Mouse (Mus musculus) layer of hippocampus, adult 2 months (tissue): Measurements from ENCODE around the gene Adam17. TPM values are rescaled to one million over a fixed set of nuclear protein-coding genes. Genes with fewer than 3 reads are reported as not detected.

Experiments used
- DNase-seq, 2 experiments: peaks; one replicate each; pipeline ENCODE4 v3.0.0; 2022; ENCODE audit warnings: low spot score in 2 of 2
- H3K27ac ChIP-seq: fragments of 200-600 bp; 2 replicates; pipeline ENCODE4 v1.8.1; 2022
- H3K4me3 ChIP-seq: fragments of 200-600 bp; 2 replicates; pipeline ENCODE4 v1.8.1; 2022; ENCODE audit warnings: mild to moderate bottlenecking
- CTCF ChIP-seq: fragments of 200-600 bp; conservative IDR thresholded peaks from 2 replicates; pipeline ENCODE4 v1.8.1; 2022; ENCODE audit warnings: antibody characterized with exemption, mild to moderate bottlenecking, moderate library complexity
- total RNA-seq, 2 experiments: library from RNA; stranded (reverse); gene quantifications; 2 replicates each; pipeline ENCODE4 v1.2.3; 2021

Adam17 gene
- total RNA-seq, 2 experiments from 2014 or later = 16.9 to 17.0 TPM

DNA sequence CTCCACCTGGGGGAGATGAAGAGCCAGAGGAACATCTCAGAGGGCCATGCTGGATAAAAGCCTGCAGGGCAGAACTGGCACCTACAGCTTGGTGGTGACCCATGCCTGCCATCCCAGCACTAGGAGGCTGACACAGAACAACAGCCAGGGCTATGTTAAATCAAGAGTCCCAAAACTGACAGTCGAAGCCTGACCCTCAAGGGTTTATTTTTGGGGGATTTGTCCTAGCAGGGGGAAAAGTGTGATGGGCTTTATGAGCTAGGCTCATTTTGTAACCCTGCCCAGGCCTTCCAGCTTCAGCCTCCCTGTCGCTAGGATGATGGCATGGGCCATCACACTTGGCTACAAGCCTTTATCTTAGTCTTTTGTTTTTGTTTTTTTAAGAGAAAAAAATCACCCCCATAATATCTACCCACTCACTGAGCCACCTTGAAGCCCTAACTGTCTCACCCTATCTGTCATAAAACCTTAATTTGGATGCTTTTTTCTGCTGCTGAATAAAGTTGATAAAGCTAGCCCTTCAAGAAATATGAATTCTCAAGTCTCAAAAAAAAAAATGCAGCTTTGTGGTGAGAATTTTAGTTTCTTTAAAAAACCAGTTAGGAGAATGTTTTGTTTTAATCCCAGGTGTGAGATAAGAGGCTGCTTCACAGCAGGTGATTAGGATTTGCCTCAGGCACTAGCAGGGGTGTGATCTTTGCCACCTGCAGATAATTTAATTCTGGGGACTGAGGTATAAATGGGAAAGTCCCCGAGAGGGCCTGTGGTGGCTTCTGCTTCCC, 2.1 kb upstream of the Adam17 start:
- no peak for DNase-seq
- H3K27ac ChIP-seq = no peak overlapping the region
- TF ChIP-seq CTCF = no peak; the same call in 1 of the 2 replicates
- no peak overlapping the region for H3K4me3 ChIP-seq

DNA sequence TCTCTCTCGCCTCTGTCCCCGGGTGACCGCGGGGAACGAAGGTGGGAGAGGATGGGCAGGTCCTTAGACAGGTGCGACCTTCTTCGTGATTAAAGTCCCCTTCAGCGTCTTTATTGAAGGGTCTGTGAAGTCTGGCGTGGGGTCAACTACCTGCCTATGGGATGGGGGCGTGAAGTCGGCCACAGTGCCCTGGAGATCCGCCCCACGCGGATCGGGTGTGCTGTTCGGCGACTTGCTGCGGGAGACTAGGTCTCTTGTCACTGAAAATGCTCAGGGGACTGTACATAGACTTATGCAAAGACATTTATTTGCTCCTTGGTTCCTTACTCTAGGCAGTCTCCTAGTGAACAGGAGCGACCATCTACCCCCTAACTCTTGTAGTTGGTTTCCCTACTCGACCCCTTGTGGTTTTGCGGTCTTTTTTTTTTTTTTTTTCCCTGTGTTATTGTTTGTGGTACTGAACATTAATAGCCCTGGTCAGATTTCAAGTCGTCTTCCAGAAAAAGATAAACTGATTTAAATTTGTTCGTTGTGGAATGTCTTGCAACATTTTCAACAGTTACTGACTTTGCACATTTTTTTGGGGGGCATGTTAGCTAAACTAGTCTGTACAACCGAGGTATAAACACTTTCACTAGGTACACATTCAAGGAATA, 516 bp upstream of the Adam17 start:
- no peak for DNase-seq
- Histone ChIP-seq H3K4me3 (peak overlapping the region; percentile 85), H3K27ac (peak overlapping the region; percentile 97)
- TF ChIP-seq CTCF = no peak

DNA sequence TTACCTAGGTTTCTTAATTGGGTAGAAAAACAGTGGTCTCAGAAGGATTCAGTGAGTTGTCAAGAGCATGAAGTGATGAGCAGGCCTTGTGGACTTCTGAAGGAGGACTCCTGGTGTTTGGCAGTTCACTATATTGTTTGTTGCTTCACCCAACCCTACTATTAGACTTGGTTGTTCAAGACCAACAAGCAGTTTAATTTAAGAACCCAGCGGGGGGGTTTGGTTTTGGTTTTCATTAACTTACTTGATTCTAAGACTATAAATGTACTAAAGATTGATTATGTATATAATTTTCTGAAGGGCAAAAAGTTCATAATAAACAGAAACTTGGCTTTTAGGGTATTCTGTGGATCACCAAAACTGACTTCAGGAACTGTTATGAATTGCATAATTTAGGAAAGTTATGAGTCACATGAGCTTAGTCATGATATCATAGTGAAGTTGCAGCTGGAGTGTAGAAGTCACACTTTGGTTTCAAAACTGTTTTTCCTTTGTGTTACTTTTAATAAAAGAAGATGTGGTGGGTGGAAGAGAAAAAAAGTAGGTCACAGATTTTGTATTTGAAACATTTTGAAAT, 3.3 kb downstream of the Adam17 start:
- H3K27ac ChIP-seq = no peak overlapping the region
- TF ChIP-seq CTCF = no peak
- DNase-seq = no peak
- H3K4me3 ChIP-seq = no peak overlapping the region

DNA sequence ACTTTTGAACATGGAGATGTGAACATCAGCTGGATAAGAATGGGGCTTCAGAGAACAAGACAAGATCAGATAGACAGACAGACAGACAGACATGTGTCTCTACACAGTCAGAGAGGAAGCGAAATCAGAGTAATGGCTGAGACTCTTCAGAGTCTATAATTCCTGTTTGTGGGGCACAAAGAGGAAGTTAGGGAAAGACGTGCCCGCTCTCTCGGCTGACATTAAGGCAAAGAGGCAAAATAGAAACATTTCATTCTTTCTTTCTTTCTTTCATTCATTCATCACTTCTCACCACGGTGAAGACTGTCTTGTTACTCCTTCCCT, 4.4 kb downstream of the Adam17 start:
- H3K27ac ChIP-seq = no peak overlapping the region; the same call in 1 of the 2 replicates

DNA sequence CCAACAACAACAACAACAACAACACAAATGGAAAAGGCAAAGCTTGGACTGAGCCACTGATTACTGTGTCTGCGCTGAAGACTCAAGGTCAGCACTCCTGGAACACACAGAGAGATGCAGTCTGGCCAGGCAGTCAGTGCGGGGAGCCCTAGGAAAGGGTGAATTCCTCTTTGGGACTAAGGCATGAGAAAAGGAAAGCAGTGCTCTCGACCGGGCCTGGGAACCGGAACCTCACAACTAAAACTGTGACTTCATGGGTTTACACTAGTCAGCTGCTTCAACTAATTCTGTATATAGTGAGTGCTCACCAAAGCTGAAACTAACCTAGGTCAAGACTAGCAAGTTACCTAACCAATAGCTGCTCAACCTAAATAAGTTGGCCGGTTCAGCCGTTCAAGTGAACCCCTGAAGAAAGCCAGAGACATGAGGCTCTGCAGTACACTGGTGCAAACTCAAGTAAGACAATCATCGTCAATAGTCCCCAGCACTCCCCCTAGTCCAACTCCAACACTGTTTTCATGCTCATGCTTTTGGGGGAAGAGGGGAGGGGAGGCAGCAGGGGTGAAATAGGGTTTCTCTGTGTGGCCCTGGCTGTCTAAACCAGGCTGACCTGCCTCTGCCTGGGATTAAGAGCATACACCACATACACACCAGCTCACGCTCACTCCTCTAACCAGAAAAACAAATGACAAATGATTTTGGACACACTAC, 4.9 kb downstream of the Adam17 start:
- Histone ChIP-seq H3K27ac (peak overlapping the region; percentile 56; the same call in 1 of the 2 replicates), H3K4me3 (no peak overlapping the region)
- DNase-seq = no peak
- TF ChIP-seq CTCF = no peak

More for the DNA sequence above, 4.4 kb downstream of the Adam17 start:
- H3K4me3 ChIP-seq = no peak overlapping the region
- no peak for TF ChIP-seq CTCF
- DNase-seq = no peak

DNA sequence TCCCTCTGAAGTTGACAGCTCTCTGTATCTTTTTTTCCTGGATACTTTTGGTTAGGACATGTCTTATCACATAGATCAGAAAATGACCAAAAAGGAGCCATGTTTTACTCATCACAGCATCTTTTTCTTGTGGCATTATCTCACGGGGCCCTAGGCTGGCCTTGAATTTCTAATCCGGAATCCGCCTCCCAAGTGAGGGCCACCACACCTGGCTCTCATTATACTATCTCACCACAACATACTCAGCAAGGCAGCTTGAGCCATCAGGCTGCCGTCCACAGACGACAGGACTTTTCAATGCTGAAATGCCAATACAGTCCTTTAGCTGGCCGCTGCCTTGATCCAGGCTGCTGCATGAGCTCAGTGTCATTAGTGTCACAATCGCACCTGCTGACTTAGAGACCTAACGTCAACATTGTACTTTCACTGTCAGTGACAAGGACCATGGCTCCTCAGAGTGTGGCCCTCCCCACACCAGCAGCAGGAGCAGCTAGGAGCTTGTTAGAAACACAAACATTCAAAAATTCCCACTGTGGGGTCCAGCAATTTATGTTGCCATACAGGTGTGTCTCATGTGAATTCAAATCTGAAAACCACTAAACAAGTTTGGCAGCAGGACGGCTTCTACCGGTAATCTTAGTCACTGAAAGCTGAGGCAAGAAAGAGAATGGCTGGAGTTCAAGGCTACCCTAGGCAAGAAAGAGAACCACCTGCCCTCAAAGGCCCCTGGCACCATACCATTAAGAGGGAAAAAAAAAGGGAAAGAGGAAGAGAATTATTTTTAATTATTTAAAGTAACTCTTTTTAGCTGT, 8.6 kb downstream of the Adam17 start:
- Histone ChIP-seq H3K4me3 (no peak overlapping the region), H3K27ac (no peak overlapping the region)
- DNase-seq = no peak
- no peak for TF ChIP-seq CTCF

DNA sequence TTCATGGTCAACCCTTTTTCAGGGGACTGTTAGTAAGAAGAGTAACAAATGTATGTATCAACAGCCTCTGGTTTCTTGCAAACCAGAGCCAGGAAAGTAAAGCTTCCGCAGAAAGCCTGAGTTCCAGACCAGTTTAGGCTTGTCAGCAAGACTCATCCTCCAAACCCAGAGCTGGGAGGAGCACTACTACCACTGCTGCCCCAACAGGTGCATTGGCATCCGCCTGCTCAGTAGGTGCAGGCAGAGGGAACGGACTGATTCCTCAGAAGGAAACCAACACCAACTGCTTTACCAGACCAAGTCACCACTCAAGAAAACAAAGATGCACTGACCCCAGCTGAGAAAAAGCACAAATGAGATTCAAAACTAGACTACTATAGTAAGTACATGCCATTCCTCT, 10.2 kb downstream of the Adam17 start:
- no peak for DNase-seq
- H3K27ac ChIP-seq = no peak overlapping the region
- TF ChIP-seq CTCF = no peak
- H3K4me3 ChIP-seq = no peak overlapping the region

DNA sequence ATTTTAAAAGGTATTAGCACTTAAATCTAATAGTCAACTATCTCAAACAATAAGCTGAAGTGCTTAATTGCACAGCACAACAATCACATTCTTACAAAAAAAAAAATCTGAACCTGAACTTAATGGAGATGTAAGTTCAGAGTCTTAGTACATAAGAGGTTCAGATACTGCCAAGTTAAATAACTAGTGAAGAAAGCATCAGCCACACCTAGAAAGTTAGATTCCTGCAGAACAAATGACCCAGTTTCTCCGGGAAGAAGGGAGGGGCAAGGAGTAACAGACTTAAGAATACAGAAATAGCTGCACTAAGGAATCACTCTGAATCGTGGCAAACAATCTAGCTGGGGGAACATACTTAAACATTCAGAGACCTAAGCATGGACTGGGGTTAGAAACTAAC, 10.7 kb downstream of the Adam17 start:
- Histone ChIP-seq H3K27ac (no peak overlapping the region), H3K4me3 (no peak overlapping the region)
- DNase-seq = no peak
- no peak for TF ChIP-seq CTCF

DNA sequence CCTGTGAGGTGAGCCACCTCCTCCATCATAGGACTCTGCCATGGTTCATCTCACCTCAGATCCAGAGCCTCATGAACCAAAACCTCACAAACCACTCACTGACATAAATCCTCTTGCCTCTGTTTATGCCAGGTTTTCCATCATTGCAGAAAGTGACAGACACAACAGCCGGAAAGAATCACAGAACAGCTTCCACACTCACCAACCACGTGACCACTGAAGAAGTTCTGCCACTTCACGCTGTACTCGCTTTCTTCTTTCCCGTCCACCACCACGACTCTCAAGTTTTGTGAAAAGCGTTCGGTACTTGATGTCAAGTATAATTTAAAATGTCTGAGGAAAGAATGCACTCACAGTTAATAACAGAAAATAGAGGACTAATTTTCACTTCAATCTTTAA, 19.8 kb downstream of the Adam17 start:
- no peak overlapping the region for H3K4me3 ChIP-seq
- TF ChIP-seq CTCF = no peak
- no peak overlapping the region for H3K27ac ChIP-seq
- no peak for DNase-seq

DNA sequence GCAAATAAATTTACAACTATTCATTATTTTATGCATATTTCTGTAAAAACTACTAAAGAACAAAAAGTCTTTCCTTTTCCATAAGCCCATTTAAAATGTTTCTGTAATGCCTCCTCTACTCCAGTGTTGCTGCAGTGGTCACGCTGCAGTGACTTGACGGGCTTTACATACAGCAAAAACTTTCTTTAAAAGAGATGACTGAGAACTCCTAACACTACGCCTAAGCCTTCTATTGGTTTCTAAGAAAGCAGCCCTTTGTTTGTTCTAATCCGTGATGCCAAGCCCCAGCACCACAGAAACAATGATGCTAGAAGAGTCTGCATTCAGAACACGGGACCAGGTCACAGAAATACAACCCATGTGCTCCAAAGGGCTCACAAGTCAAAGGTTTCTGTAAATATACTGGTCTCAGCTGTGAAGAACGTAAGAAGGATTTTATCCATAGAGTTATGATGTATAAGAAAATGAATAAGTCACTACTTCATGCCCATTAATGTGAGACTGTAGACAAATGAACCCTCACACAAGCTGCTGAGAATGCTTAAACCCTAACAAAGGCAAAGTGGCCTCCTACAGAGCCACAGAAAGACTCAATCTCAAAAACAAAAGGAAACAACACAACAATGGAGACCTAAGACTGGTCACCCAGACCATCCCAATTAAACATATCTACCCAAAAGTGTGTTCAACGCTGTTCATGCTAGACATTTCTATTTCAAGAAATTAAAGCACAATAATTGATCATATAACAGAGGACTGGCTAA, 23.1 kb downstream of the Adam17 start:
- DNase-seq = no peak
- no peak for TF ChIP-seq CTCF
- no peak overlapping the region for H3K27ac ChIP-seq
- no peak overlapping the region for H3K4me3 ChIP-seq

DNA sequence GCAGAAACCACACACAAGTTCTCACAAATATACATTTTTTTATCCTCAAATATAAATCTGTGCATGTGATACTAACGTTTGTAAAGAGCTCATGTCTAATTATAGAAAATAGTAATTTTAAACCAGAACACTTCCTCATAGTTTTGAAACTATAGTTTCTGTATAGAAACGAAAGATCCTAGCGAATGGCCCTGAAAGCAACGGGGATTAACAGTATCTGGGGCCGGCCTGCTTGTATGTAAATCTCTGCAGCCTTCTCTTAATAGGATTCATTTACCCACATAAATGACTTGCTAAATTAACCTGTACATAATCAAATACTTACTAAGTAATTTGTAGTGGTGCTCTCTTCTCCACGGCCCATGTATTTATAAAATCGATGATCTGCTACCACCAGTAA, 26.5 kb downstream of the Adam17 start:
- no peak for TF ChIP-seq CTCF
- no peak for DNase-seq
- H3K27ac ChIP-seq = 0 out of 2 replicates have a peak overlapping the region, but pooled peaks have one; percentile 3
- H3K4me3 ChIP-seq = no peak overlapping the region

DNA sequence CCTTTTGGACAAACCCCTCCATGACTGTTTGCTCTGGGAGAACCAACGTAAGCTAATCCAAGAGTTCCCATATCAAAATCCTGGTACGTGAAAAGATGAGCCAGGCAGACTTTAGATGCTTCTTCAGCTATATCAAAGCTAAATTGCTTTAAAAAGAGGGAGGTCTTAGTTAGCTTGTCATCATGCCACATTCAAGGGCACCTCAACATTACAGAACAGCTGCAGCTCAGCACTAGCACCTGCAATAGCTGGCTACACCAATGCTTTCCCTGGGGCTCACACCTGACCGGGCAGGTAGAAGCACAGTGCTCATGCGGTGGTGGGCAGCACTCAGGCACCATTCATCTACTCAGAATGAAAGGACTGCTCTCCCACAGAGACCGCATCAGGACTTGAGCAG, 32.8 kb downstream of the Adam17 start:
- no peak overlapping the region for H3K4me3 ChIP-seq
- H3K27ac ChIP-seq = no peak overlapping the region
- DNase-seq = no peak
- TF ChIP-seq CTCF = no peak
